Mouse (Mus musculus) small intestine, adult 2 months (tissue): ENCODE measurements around the gene Asf1b.

ENCODE experiments used
- CTCF ChIP-seq: fragments of 200-500 bp; IDR thresholded peaks from 2 replicates; pipeline ENCODE4 v1.5.1; 2012; ENCODE audit warnings: low read depth, mild to moderate bottlenecking, control low read depth, inconsistent platforms, low read length, moderate library complexity, mixed read lengths; ENCODE audit not compliant: insufficient replicate concordance, insufficient read length; ENCODE audit errors: extremely low read depth
- POLR2A ChIP-seq: fragments of 200-500 bp; IDR thresholded peaks from 2 replicates; pipeline ENCODE4 v1.6.1; 2012; ENCODE audit warnings: low read depth, mild to moderate bottlenecking, control low read depth, inconsistent platforms, low read length, moderate library complexity

- TF ChIP-seq POLR2A, result no peak
- TF ChIP-seq CTCF, result no peak
These were observed 57.3 kb downstream of the Asf1b start for GRCm38 (mm10) chr8:84012499-84013165.
